Mouse (Mus musculus) cortical plate, adult 2 months (tissue): ENCODE data around the gene Olfr766-ps1.
"Not testable (repeated sequence)": the region's sequence is repeated elsewhere in the genome, so short reads cannot be mapped to it uniquely, and the experiment has no call there.

ENCODE experiments used
- CTCF ChIP-seq: fragments of 200-500 bp; IDR thresholded peaks from 2 replicates; pipeline ENCODE4 v1.5.1; 2011; ENCODE audit warnings: mild to moderate bottlenecking, control low read depth, low read length; ENCODE audit not compliant: insufficient read depth; ENCODE audit errors: extremely low read depth
- POLR2A ChIP-seq: fragments of 200-500 bp; IDR thresholded peaks from 2 replicates; pipeline ENCODE4 v1.6.1; 2011; ENCODE audit warnings: mild to moderate bottlenecking, low read length, control low read depth; ENCODE audit not compliant: insufficient read depth; ENCODE audit errors: extremely low read depth

DNA sequence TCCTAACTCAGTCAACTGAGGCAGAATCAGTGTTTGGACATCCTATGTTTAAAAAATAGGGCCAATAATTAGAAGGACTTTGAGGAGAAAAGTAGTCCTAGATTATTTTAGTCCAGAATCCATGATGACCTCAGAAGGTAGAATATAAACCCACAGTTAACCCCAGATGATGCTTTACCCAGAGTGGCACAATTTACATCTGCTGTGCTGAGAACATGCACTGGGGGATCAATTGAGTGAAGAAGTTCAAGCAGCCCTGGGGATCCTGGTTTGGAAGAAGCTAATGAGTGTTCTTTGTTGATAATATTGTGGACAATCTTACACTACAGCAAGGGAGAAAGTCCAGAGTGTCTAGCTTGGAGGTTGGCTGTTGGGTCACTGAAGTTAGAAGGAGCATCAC is 14.0 kb upstream of the Olfr766-ps1 start, which contains the start of gene Olfr767:
- not testable (repeated sequence) for TF ChIP-seq CTCF, POLR2A
